Mouse (Mus musculus) gastrocnemius, postnatal 25 days (tissue): Measurements from ENCODE around the gene Lin28a. TPM values are rescaled to one million over a fixed set of nuclear protein-coding genes. Genes with fewer than 3 reads are reported as not detected.

Experiments used
- DNase-seq: peaks from one replicate; pipeline ENCODE4 v3.0.0; 2022
- long read RNA-seq, 2 experiments: library from polyadenylated mRNA; stranded (forward); transcript quantifications; one replicate each; pipeline ENCODE4 v2.0.0; 2021
- total RNA-seq, 2 experiments: library from RNA; stranded (reverse); gene quantifications; 1 replicate in 1 of 2; 2 replicates in 1 of 2; pipeline ENCODE4 v1.2.3; 2021

Gene Lin28a
- total RNA-seq: under 1 TPM; 0.24 to 0.49 TPM
- long read RNA-seq, experiment 1: 0 reads
- long read RNA-seq, experiment 2: 0 reads

- no peak for DNase-seq
These were observed at the start of gene Lin28a for GRCm38 (mm10) chr4:134018779-134019145. Lin28a (minus strand) TSS chr4:134018841.

GRCm38 (mm10) chr4:134067833-134068544 is 49.3 kb upstream of the Lin28a start:
- no peak for DNase-seq

GRCm38 (mm10) chr4:134067383-134067782 is 48.7 kb upstream of the Lin28a start:
- no peak for DNase-seq

GRCm38 (mm10) chr4:134065431-134066004 is 46.9 kb upstream of the Lin28a start:
- DNase-seq: no peak

GRCm38 (mm10) chr4:134062561-134062960 is 43.9 kb upstream of the Lin28a start:
- no peak for DNase-seq

GRCm38 (mm10) chr4:134061944-134062446 is 43.4 kb upstream of the Lin28a start:
- DNase-seq: no peak

GRCm38 (mm10) chr4:134061166-134061830 is 42.7 kb upstream of the Lin28a start:
- DNase-seq: no peak

GRCm38 (mm10) chr4:134060135-134060865 is 41.7 kb upstream of the Lin28a start, which contains the start of gene Crybg2:
Crybg2 (plus strand) TSS chr4:134060815.
- no peak for DNase-seq

- DNase-seq: no peak
These were observed 40.3 kb upstream of the Lin28a start for GRCm38 (mm10) chr4:134058908-134059307.

- no peak for DNase-seq
These were observed 39.6 kb upstream of the Lin28a start for GRCm38 (mm10) chr4:134058166-134058715.

- DNase-seq: no peak
These were observed 34.9 kb upstream of the Lin28a start, which contains the start of gene Zfp683 for GRCm38 (mm10) chr4:134053538-134053937. Zfp683 (plus strand) TSS chr4:134053838.

- no peak for DNase-seq
These were observed 33.9 kb upstream of the Lin28a start for GRCm38 (mm10) chr4:134052560-134052959.

- DNase-seq: no peak
These were observed 33.3 kb upstream of the Lin28a start for GRCm38 (mm10) chr4:134051912-134052311.

- no peak for DNase-seq
These were observed 29.0 kb upstream of the Lin28a start for GRCm38 (mm10) chr4:134047648-134048047.

GRCm38 (mm10) chr4:134043041-134043440 is 24.4 kb upstream of the Lin28a start:
- no peak for DNase-seq

- DNase-seq: no peak
These were observed 22.9 kb upstream of the Lin28a start for GRCm38 (mm10) chr4:134041317-134042123.

- DNase-seq: peak; percentile 33
These were observed 17.3 kb upstream of the Lin28a start for GRCm38 (mm10) chr4:134035953-134036352.

- DNase-seq: no peak
These were observed 7.2 kb upstream of the Lin28a start for GRCm38 (mm10) chr4:134025802-134026201.

- peak; percentile 31 for DNase-seq
These were observed 2.0 kb upstream of the Lin28a start for GRCm38 (mm10) chr4:134020621-134021020.

GRCm38 (mm10) chr4:134019641-134020351 is 1.2 kb upstream of the Lin28a start:
- no peak for DNase-seq
